Mouse (Mus musculus) cerebellum, postnatal 4 days (tissue): Measurements from ENCODE around the gene Mcoln3.

Experiments used
- DNase-seq, 2 experiments: peaks; one replicate each; pipeline ENCODE4 v3.0.0; 2022; ENCODE audit warnings: low spot score in 2 of 2, mixed read lengths in 1 of 2

Mcoln3 gene

GRCm38 (mm10) chr3:146174215-146174614 is 57.0 kb downstream of the Mcoln3 start:
- DNase-seq, result no peak

- DNase-seq, result no peak
Measured at GRCm38 (mm10) chr3:146177295-146177694, 60.0 kb downstream of the Mcoln3 start.

- DNase-seq, result peak; percentile 71 to 87
Measured at GRCm38 (mm10) chr3:146177748-146178582, 60.7 kb downstream of the Mcoln3 start.

- no peak for DNase-seq
Measured at GRCm38 (mm10) chr3:146180341-146180740, 63.1 kb downstream of the Mcoln3 start.

- DNase-seq, result peak; percentile 46 to 60
Measured at GRCm38 (mm10) chr3:146180986-146181385, 63.7 kb downstream of the Mcoln3 start.

- DNase-seq, result peak in 1 of 2 experiments; percentile 66
Measured at GRCm38 (mm10) chr3:146184992-146185657, 67.9 kb downstream of the Mcoln3 start.

GRCm38 (mm10) chr3:146186033-146186432 is 68.8 kb downstream of the Mcoln3 start:
- no peak for DNase-seq

GRCm38 (mm10) chr3:146189933-146190332 is 72.7 kb downstream of the Mcoln3 start:
- DNase-seq, result no peak
